Mouse (Mus musculus): ENCODE data around the gene Cap2. TPM values are rescaled to one million over a fixed set of nuclear protein-coding genes. Genes with fewer than 3 reads are reported as not detected.

Gene Cap2
- 3.5 and 3.8 TPM in 2 replicates for polyA plus RNA-seq (2014; fragmentation: Nextera tagmentation; extraction: Ambion mirVana)

- no peak within 1 kb of the TSS for H3K27ac ChIP-seq (ENCODE audit: low read depth, low read length)
- peak within 1 kb of the TSS; percentile 59 for H3K4me3 ChIP-seq (ENCODE audit: low read depth, low read length)
- WGBS, result under 1% methylated on average over 37 of the region's 42 CpGs
These were observed at the start of gene Cap2 for GRCm38 (mm10) chr13:46501800-46502389. Gene Cap2 (plus strand): TSS chr13:46501848.

GRCm38 (mm10) chr13:46459546-46459945 lies 42.1 kb upstream of the Cap2 start:
- no peak overlapping the region for H3K4me2 ChIP-seq
- WGBS, result 88% methylated on average over 10 of the region's 10 CpGs
- no peak overlapping the region for H3K9ac ChIP-seq (ENCODE audit: low read depth, low read length)
- no peak overlapping the region for H3K27ac ChIP-seq (ENCODE audit: low read depth, low read length)
- no peak for ATAC-seq (replicated peaks; ENCODE audit: low FRiP score)
- no peaks in the 10 kb centered on the region for H3K36me3 ChIP-seq (ENCODE audit: control insufficient read depth, insufficient read depth, low read length)
- no peak overlapping the region for H3K4me3 ChIP-seq (ENCODE audit: low read depth, low read length)
- DNase-seq (ENCODE audit: low spot score), result no peak
- H3K9me3 ChIP-seq (ENCODE audit: control insufficient read depth, low read length), result no peaks in the 10 kb centered on the region
- no peaks in the 10 kb centered on the region for H3K27me3 ChIP-seq (replicated peaks; ENCODE audit: control insufficient read depth, insufficient read depth, low read length)
- H3K4me1 ChIP-seq (replicated peaks; ENCODE audit: control insufficient read depth, insufficient read depth, low read length), result no peaks in the 10 kb centered on the region

More at GRCm38 (mm10) chr13:46501800-46502389, at the start of gene Cap2:
- DNase-seq (ENCODE audit: low spot score) (peak; percentile 73), ATAC-seq (replicated peaks; ENCODE audit: low FRiP score) (peak; percentile 83)
- peaks cover 3% of the 10 kb centered on the region; the same call in 1 of the 2 replicates for H3K4me1 ChIP-seq (replicated peaks; ENCODE audit: control insufficient read depth, insufficient read depth, low read length)
- no peaks in the 10 kb centered on the region for H3K9me3 ChIP-seq (ENCODE audit: control insufficient read depth, low read length)
- no peaks in the 10 kb centered on the region for H3K36me3 ChIP-seq (ENCODE audit: control insufficient read depth, insufficient read depth, low read length)
- peak within 1 kb of the TSS; percentile 41 for H3K9ac ChIP-seq (ENCODE audit: low read depth, low read length)
- peaks cover 6% of the 10 kb centered on the region for H3K27me3 ChIP-seq (replicated peaks; ENCODE audit: control insufficient read depth, insufficient read depth, low read length)
- peak within 1 kb of the TSS; percentile 86 for H3K4me2 ChIP-seq

- ATAC-seq (replicated peaks; ENCODE audit: low FRiP score) (no peak), DNase-seq (ENCODE audit: low spot score) (no peak)
- H3K9ac ChIP-seq (ENCODE audit: low read depth, low read length), result no peak overlapping the region
- WGBS, result 87% methylated on average over 4 of the region's 4 CpGs
- H3K36me3 ChIP-seq (ENCODE audit: control insufficient read depth, insufficient read depth, low read length), result no peaks in the 10 kb centered on the region
- no peak overlapping the region for H3K27ac ChIP-seq (ENCODE audit: low read depth, low read length)
- no peaks in the 10 kb centered on the region for H3K9me3 ChIP-seq (ENCODE audit: control insufficient read depth, low read length)
- no peak overlapping the region for H3K4me2 ChIP-seq
- no peak overlapping the region for H3K4me3 ChIP-seq (ENCODE audit: low read depth, low read length)
- no peaks in the 10 kb centered on the region for H3K27me3 ChIP-seq (replicated peaks; ENCODE audit: control insufficient read depth, insufficient read depth, low read length)
- no peaks in the 10 kb centered on the region for H3K4me1 ChIP-seq (replicated peaks; ENCODE audit: control insufficient read depth, insufficient read depth, low read length)
These were observed 39.4 kb upstream of the Cap2 start for GRCm38 (mm10) chr13:46462280-46462679.

GRCm38 (mm10) chr13:46463764-46464163 lies 37.9 kb upstream of the Cap2 start:
- no peak overlapping the region for H3K4me2 ChIP-seq
- H3K27ac ChIP-seq (ENCODE audit: low read depth, low read length), result no peak overlapping the region
- no peaks in the 10 kb centered on the region for H3K36me3 ChIP-seq (ENCODE audit: control insufficient read depth, insufficient read depth, low read length)
- ATAC-seq (replicated peaks; ENCODE audit: low FRiP score), result no peak
- H3K4me1 ChIP-seq (replicated peaks; ENCODE audit: control insufficient read depth, insufficient read depth, low read length), result no peaks in the 10 kb centered on the region
- H3K27me3 ChIP-seq (replicated peaks; ENCODE audit: control insufficient read depth, insufficient read depth, low read length), result no peaks in the 10 kb centered on the region
- H3K9ac ChIP-seq (ENCODE audit: low read depth, low read length), result no peak overlapping the region
- no peak for DNase-seq (ENCODE audit: low spot score)
- no peak overlapping the region for H3K4me3 ChIP-seq (ENCODE audit: low read depth, low read length)
- H3K9me3 ChIP-seq (ENCODE audit: control insufficient read depth, low read length), result no peaks in the 10 kb centered on the region
- WGBS, result 58% methylated on average over 3 of the region's 3 CpGs

GRCm38 (mm10) chr13:46468251-46468650 lies 33.4 kb upstream of the Cap2 start:
- no peak for ATAC-seq (replicated peaks; ENCODE audit: low FRiP score)
- 46% methylated on average over 8 of the region's 8 CpGs for WGBS
- H3K27me3 ChIP-seq (replicated peaks; ENCODE audit: control insufficient read depth, insufficient read depth, low read length), result no peaks in the 10 kb centered on the region

GRCm38 (mm10) chr13:46469536-46469935 lies 32.1 kb upstream of the Cap2 start:
- Histone ChIP-seq H3K36me3 (ENCODE audit: control insufficient read depth, insufficient read depth, low read length) (no peaks in the 10 kb centered on the region), H3K27me3 (replicated peaks; ENCODE audit: control insufficient read depth, insufficient read depth, low read length) (no peaks in the 10 kb centered on the region), H3K4me2 (no peak overlapping the region), H3K27ac (ENCODE audit: low read depth, low read length) (no peak overlapping the region), H3K9ac (ENCODE audit: low read depth, low read length) (no peak overlapping the region), H3K4me1 (replicated peaks; ENCODE audit: control insufficient read depth, insufficient read depth, low read length) (no peaks in the 10 kb centered on the region), H3K9me3 (ENCODE audit: control insufficient read depth, low read length) (no peaks in the 10 kb centered on the region), H3K4me3 (ENCODE audit: low read depth, low read length) (no peak overlapping the region)
- DNase-seq (ENCODE audit: low spot score), result no peak
- ATAC-seq (replicated peaks; ENCODE audit: low FRiP score), result no peak
- WGBS, result 87% methylated on average over 2 of the region's 2 CpGs

More at GRCm38 (mm10) chr13:46468251-46468650, 33.4 kb upstream of the Cap2 start:
- Histone ChIP-seq H3K27ac (ENCODE audit: low read depth, low read length) (no peak overlapping the region), H3K36me3 (ENCODE audit: control insufficient read depth, insufficient read depth, low read length) (no peaks in the 10 kb centered on the region), H3K4me2 (no peak overlapping the region), H3K9ac (ENCODE audit: low read depth, low read length) (no peak overlapping the region), H3K4me1 (replicated peaks; ENCODE audit: control insufficient read depth, insufficient read depth, low read length) (no peaks in the 10 kb centered on the region), H3K4me3 (ENCODE audit: low read depth, low read length) (no peak overlapping the region), H3K9me3 (ENCODE audit: control insufficient read depth, low read length) (no peaks in the 10 kb centered on the region)
- no peak for DNase-seq (ENCODE audit: low spot score)

GRCm38 (mm10) chr13:46481271-46481670 lies 20.4 kb upstream of the Cap2 start:
- Histone ChIP-seq H3K27ac (ENCODE audit: low read depth, low read length) (no peak overlapping the region), H3K4me2 (no peak overlapping the region), H3K36me3 (ENCODE audit: control insufficient read depth, insufficient read depth, low read length) (no peaks in the 10 kb centered on the region), H3K4me1 (replicated peaks; ENCODE audit: control insufficient read depth, insufficient read depth, low read length) (no peaks in the 10 kb centered on the region), H3K27me3 (replicated peaks; ENCODE audit: control insufficient read depth, insufficient read depth, low read length) (no peaks in the 10 kb centered on the region), H3K4me3 (ENCODE audit: low read depth, low read length) (no peak overlapping the region), H3K9ac (ENCODE audit: low read depth, low read length) (no peak overlapping the region), H3K9me3 (ENCODE audit: control insufficient read depth, low read length) (no peaks in the 10 kb centered on the region)
- ATAC-seq (replicated peaks; ENCODE audit: low FRiP score), result no peak
- no peak for DNase-seq (ENCODE audit: low spot score)
- WGBS, result 77% methylated on average over 3 of the region's 3 CpGs

- H3K4me2 ChIP-seq, result no peak overlapping the region
- H3K27me3 ChIP-seq (replicated peaks; ENCODE audit: control insufficient read depth, insufficient read depth, low read length), result no peaks in the 10 kb centered on the region
- no peak overlapping the region for H3K9ac ChIP-seq (ENCODE audit: low read depth, low read length)
- H3K36me3 ChIP-seq (ENCODE audit: control insufficient read depth, insufficient read depth, low read length), result no peaks in the 10 kb centered on the region
- no peaks in the 10 kb centered on the region for H3K9me3 ChIP-seq (ENCODE audit: control insufficient read depth, low read length)
- no peak overlapping the region for H3K4me3 ChIP-seq (ENCODE audit: low read depth, low read length)
- DNase-seq (ENCODE audit: low spot score), result no peak
- 79% methylated on average over 3 of the region's 3 CpGs for WGBS
- H3K4me1 ChIP-seq (replicated peaks; ENCODE audit: control insufficient read depth, insufficient read depth, low read length), result no peaks in the 10 kb centered on the region
- H3K27ac ChIP-seq (ENCODE audit: low read depth, low read length), result no peak overlapping the region
- ATAC-seq (replicated peaks; ENCODE audit: low FRiP score), result no peak
These were observed 16.0 kb upstream of the Cap2 start for GRCm38 (mm10) chr13:46485605-46486004.

GRCm38 (mm10) chr13:46488166-46488565 lies 13.5 kb upstream of the Cap2 start:
- H3K4me1 ChIP-seq (replicated peaks; ENCODE audit: control insufficient read depth, insufficient read depth, low read length), result no peaks in the 10 kb centered on the region
- no peaks in the 10 kb centered on the region for H3K36me3 ChIP-seq (ENCODE audit: control insufficient read depth, insufficient read depth, low read length)
- no peak overlapping the region for H3K9ac ChIP-seq (ENCODE audit: low read depth, low read length)
- no peak overlapping the region for H3K27ac ChIP-seq (ENCODE audit: low read depth, low read length)
- no peaks in the 10 kb centered on the region for H3K9me3 ChIP-seq (ENCODE audit: control insufficient read depth, low read length)
- ATAC-seq (replicated peaks; ENCODE audit: low FRiP score) (no peak), DNase-seq (ENCODE audit: low spot score) (no peak)
- H3K4me3 ChIP-seq (ENCODE audit: low read depth, low read length), result no peak overlapping the region
- no peak overlapping the region for H3K4me2 ChIP-seq
- H3K27me3 ChIP-seq (replicated peaks; ENCODE audit: control insufficient read depth, insufficient read depth, low read length), result no peaks in the 10 kb centered on the region
- WGBS, result 80% methylated on average over 4 of the region's 4 CpGs
